ENCODE assay signal across 7 mouse cellular contexts in genomic region chr14:121061686-121062085, GRCm38 (mm10). TPM values are rescaled to one million over a fixed set of nuclear protein-coding genes. Genes with fewer than 3 reads are reported as not detected.
DNase-seq lines count a peak whose midpoint lies in the region; ATAC-seq lines count a peak whose summit lies in the region.

No protein-coding gene starts in this region.

- peaks cover 15% of the 10 kb centered on the region for H3K36me3 ChIP-seq in kidney, embryonic 16.5 days (ENCODE audit: insufficient read depth, low read length)

- peaks cover 48% of the 10 kb centered on the region for H3K4me1 ChIP-seq in kidney, embryonic 16.5 days (ENCODE audit: insufficient read depth, low read length)

- peak overlapping the region; percentile 49; the same call in 1 of the 2 replicates for H3K9ac ChIP-seq in kidney, embryonic 16.5 days (replicated peaks; ENCODE audit: low read length)

- H3K27ac ChIP-seq in kidney, embryonic 16.5 days (ENCODE audit: low read length), result peak overlapping the region; percentile 59; the same call in 1 of the 2 replicates

- peak; percentile 25 for DNase-seq in ovary, postnatal 14 days (ENCODE audit: low spot score)
- DNase-seq in ovary, postnatal 36 days (ENCODE audit: low spot score), result no peak
- peak; percentile 94 for DNase-seq in heart, adult 11 months
- no peak for DNase-seq in layer of hippocampus, postnatal 14 days (ENCODE audit: low spot score in 2 of 2)
- DNase-seq in thymus, postnatal 0 days (ENCODE audit: low spot score), result no peak
- DNase-seq in adrenal gland, adult 8-10 months, result no peak

- peaks cover 6% of the 10 kb centered on the region; the same call in 1 of the 2 replicates for H3K9me3 ChIP-seq in kidney, embryonic 16.5 days (ENCODE audit: low read length)

- WGBS in kidney, embryonic 16.5 days, result 38% methylated on average over 4 of the region's 4 CpGs

- H3K4me2 ChIP-seq in kidney, embryonic 16.5 days (replicated peaks; ENCODE audit: low read depth, low read length), result 0 out of 2 replicates have a peak overlapping the region, but pooled peaks have one; percentile 13

- ATAC-seq in kidney, embryonic 16.5 days (ENCODE audit: low FRiP score, low TSS enrichment), result 0 out of 2 replicates have a peak, but pooled peaks have one; percentile 8

- H3K27me3 ChIP-seq in kidney, embryonic 16.5 days (ENCODE audit: insufficient read depth, low read length), result no peaks in the 10 kb centered on the region

- no peak overlapping the region for H3K4me3 ChIP-seq in kidney, embryonic 16.5 days (ENCODE audit: low read length)

RNA-seq across cellular contexts. Expression of gene Farp1, which starts 26.7 kb away (rescaled TPM):
- polyA plus RNA-seq in kidney, embryonic 16.5 days (2015; fragmentation: Nextera tagmentation; extraction: Ambion mirVana), result 31.3 and 31.9 TPM in 2 replicates
- total RNA-seq in layer of hippocampus, postnatal 14 days (2021), result 10 to 100 TPM; 88.3 to 92.0 TPM
- polyA plus RNA-seq in thymus, postnatal 0 days (2015; fragmentation: Nextera tagmentation; extraction: Ambion mirVana), result 4.9 and 5.1 TPM in 2 replicates
- total RNA-seq in adrenal gland, adult 8-10 months (2022), result 10 to 100 TPM; 15.5 to 24.1 (median 21.4) TPM

Comparison
In these comparisons a context has a peak if more than half of its experiments do, and no peak if none do; other contexts are left out.
1. DNase-seq: peak in ovary, postnatal 14 days (single experiment) and heart, adult 11 months (single experiment); none in ovary, postnatal 36 days (single experiment), layer of hippocampus, postnatal 14 days (0 of 2), thymus, postnatal 0 days (single experiment) and adrenal gland, adult 8-10 months (single experiment).